Mouse (Mus musculus): ENCODE measurements around the gene Crlf1.

DNA sequence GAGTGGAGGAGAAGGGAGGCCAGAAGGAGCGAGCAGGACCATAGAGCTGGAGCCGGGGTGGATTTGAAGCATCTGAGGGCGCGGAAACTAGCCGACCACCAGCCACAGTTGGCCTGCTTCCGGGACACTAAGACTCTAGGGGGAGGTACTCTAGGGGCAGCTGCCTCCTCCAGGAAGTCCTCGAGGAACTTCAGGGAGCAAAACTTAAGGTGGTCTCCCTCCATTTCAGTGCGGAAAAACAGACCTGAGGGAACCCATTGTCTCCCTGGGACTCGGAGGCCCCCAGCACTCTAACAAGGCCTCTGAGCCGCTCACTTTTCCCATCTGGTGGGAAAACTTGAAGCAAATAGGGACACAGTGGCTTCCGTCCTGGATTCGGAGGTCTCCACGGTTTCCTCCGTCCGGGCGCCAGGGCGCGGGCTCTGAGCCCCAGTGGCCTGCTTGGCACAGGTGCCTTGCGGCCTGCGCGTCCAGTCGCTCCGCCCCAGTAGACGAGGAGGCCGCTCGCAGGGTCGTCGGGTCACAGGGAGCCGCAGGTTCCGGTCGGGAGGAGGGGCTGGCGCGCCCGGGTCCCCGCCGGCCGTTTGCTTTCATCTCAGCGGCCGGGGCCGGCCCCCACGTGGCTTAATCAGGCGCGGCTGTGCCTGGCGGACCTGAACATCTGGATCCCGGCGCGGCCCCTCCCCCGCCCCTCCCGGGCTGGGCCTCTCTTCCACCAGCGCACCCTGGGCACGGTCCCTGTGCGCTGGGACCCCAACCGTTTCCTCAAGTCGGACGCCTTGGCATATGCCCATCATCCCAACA lies 4.8 kb upstream of the Crlf1 start:
- TF ChIP-seq POLR2A (IDR thresholded peaks at IDR 0.05; ENCODE audit: extremely low read depth, insufficient read depth, low read length): no peak
- no peak for TF ChIP-seq CTCF (IDR thresholded peaks at IDR 0.05; ENCODE audit: extremely low read depth, insufficient read depth, low read length)
